Mouse (Mus musculus) hindbrain, embryonic 12.5 days (tissue): Measurements from ENCODE around the gene Neil3. TPM values are rescaled to one million over a fixed set of nuclear protein-coding genes. Genes with fewer than 3 reads are reported as not detected.
"Not testable (repeated sequence)": the region's sequence is repeated elsewhere in the genome, so short reads cannot be mapped to it uniquely, and the experiment has no call there.

Experiments used
- ATAC-seq: fragments of 200-750 bp; cut with Nextera tagmentation; 2 replicates; pipeline ENCODE4 v1.8.0; 2017; ENCODE audit warnings: moderate TSS enrichment; ENCODE audit not compliant: low FRiP score
- H3K27ac ChIP-seq: fragments of 300-500 bp; sonication (generic); 2 replicates; pipeline ENCODE4 v1.5.1; 2016; ENCODE audit warnings: mild to moderate bottlenecking
- H3K27me3 ChIP-seq: fragments of 300-500 bp; sonication (generic); 2 replicates; pipeline ENCODE4 v1.6.1; 2016; ENCODE audit warnings: mild to moderate bottlenecking
- H3K36me3 ChIP-seq: fragments of 300-500 bp; sonication (generic); 2 replicates; pipeline ENCODE4 v1.6.1; 2016; ENCODE audit warnings: mild to moderate bottlenecking
- H3K4me1 ChIP-seq: fragments of 300-500 bp; sonication (generic); 2 replicates; pipeline ENCODE4 v1.6.1; 2016
- H3K4me2 ChIP-seq: fragments of 300-500 bp; sonication (generic); replicated peaks from 2 replicates; pipeline ENCODE4 v1.6.1; 2016; ENCODE audit warnings: mild to moderate bottlenecking
- H3K4me3 ChIP-seq: fragments of 300-500 bp; sonication (generic); 2 replicates; pipeline ENCODE4 v1.5.1; 2016; ENCODE audit warnings: mild to moderate bottlenecking
- H3K9ac ChIP-seq: fragments of 300-500 bp; sonication (generic); 2 replicates; pipeline ENCODE4 v1.6.1; 2016; ENCODE audit warnings: mild to moderate bottlenecking, moderate library complexity
- H3K9me3 ChIP-seq: fragments of 300-500 bp; sonication (generic); replicated peaks from 2 replicates; pipeline ENCODE4 v1.6.1; 2016; ENCODE audit warnings: mild to moderate bottlenecking
- WGBS: fragments of 180-500 bp; shearing (Covaris S2); methylation state at CpG from one replicate; pipeline ENCODE4 v1.1.7; 2016; 5-methylcytosine and 5-hydroxymethylcytosine counted together
- polyA plus RNA-seq: library from polyadenylated mRNA; unstranded; fragments of >200 nt; fragmentation: Nextera tagmentation; extraction: Ambion mirVana; gene quantifications from 2 replicates; pipeline ENCODE4 v1.2.1, GENCODE M21; 2016

The Neil3 gene
- polyA plus RNA-seq, 1 experiment from 2014 or later, result 20.3 TPM

GRCm38 (mm10) chr8:53604906-53605305 is 34.0 kb downstream of the Neil3 start:
- Histone ChIP-seq H3K9ac (no peak overlapping the region), H3K4me3 (no peak overlapping the region), H3K36me3 (no peaks in the 10 kb centered on the region), H3K27me3 (no peaks in the 10 kb centered on the region), H3K9me3 (no peaks in the 10 kb centered on the region), H3K4me2 (no peak overlapping the region), H3K4me1 (peaks cover 5% of the 10 kb centered on the region; the same call in 1 of the 2 replicates), H3K27ac (no peak overlapping the region)
- 95% methylated on average over 5 of the region's 5 CpGs for WGBS
- ATAC-seq, result no peak

GRCm38 (mm10) chr8:53603672-53604071 is 35.2 kb downstream of the Neil3 start:
- H3K4me1 ChIP-seq, result peaks cover 5% of the 10 kb centered on the region; the same call in 1 of the 2 replicates
- H3K4me3 ChIP-seq, result no peak overlapping the region
- no peak overlapping the region for H3K4me2 ChIP-seq
- H3K9ac ChIP-seq, result no peak overlapping the region
- no peaks in the 10 kb centered on the region for H3K36me3 ChIP-seq
- H3K27me3 ChIP-seq, result no peaks in the 10 kb centered on the region
- 92% methylated on average over 4 of the region's 4 CpGs for WGBS
- H3K9me3 ChIP-seq, result no peaks in the 10 kb centered on the region
- no peak overlapping the region for H3K27ac ChIP-seq
- ATAC-seq, result no peak

- Histone ChIP-seq H3K9me3 (no peaks in the 10 kb centered on the region), H3K4me3 (no peak overlapping the region), H3K9ac (no peak overlapping the region), H3K4me1 (peaks cover 5% of the 10 kb centered on the region; the same call in 1 of the 2 replicates), H3K27ac (no peak overlapping the region), H3K27me3 (no peaks in the 10 kb centered on the region), H3K36me3 (no peaks in the 10 kb centered on the region), H3K4me2 (no peak overlapping the region)
- ATAC-seq, result peak; percentile 71; the same call in 1 of the 2 replicates
- WGBS, result 65% methylated on average over 3 of the region's 3 CpGs
Observed at GRCm38 (mm10) chr8:53600826-53601225, 38.0 kb downstream of the Neil3 start.

GRCm38 (mm10) chr8:53600025-53600811 is 38.6 kb downstream of the Neil3 start:
- Histone ChIP-seq H3K27ac (peak overlapping the region; percentile 55; the same call in 1 of the 2 replicates), H3K4me1 (peaks cover 5% of the 10 kb centered on the region; the same call in 1 of the 2 replicates), H3K9ac (no peak overlapping the region), H3K4me2 (no peak overlapping the region), H3K27me3 (no peaks in the 10 kb centered on the region), H3K36me3 (0 out of 2 replicates have a peak, but pooled peaks cover 3% of the 10 kb centered on the region), H3K4me3 (no peak overlapping the region), H3K9me3 (no peaks in the 10 kb centered on the region)
- 66% methylated on average over 11 of the region's 11 CpGs for WGBS
- ATAC-seq, result peak; percentile 90

GRCm38 (mm10) chr8:53598101-53598500 is 40.8 kb downstream of the Neil3 start:
- 96% methylated on average over 1 of the region's 1 CpGs for WGBS
- Histone ChIP-seq H3K4me2 (no peak overlapping the region), H3K36me3 (0 out of 2 replicates have a peak, but pooled peaks cover 3% of the 10 kb centered on the region), H3K27me3 (no peaks in the 10 kb centered on the region), H3K9me3 (no peaks in the 10 kb centered on the region), H3K27ac (no peak overlapping the region), H3K9ac (no peak overlapping the region), H3K4me1 (peaks cover 5% of the 10 kb centered on the region; the same call in 1 of the 2 replicates), H3K4me3 (no peak overlapping the region)
- ATAC-seq, result no peak

GRCm38 (mm10) chr8:53591777-53592176 is 47.1 kb downstream of the Neil3 start:
- Histone ChIP-seq H3K4me2 (no peak overlapping the region), H3K36me3 (0 out of 2 replicates have a peak, but pooled peaks cover 3% of the 10 kb centered on the region), H3K27ac (no peak overlapping the region), H3K4me1 (no peaks in the 10 kb centered on the region), H3K27me3 (no peaks in the 10 kb centered on the region), H3K9ac (no peak overlapping the region), H3K4me3 (no peak overlapping the region), H3K9me3 (no peaks in the 10 kb centered on the region)
- no peak for ATAC-seq
- 93% methylated on average over 2 of the region's 2 CpGs for WGBS

- Histone ChIP-seq H3K4me3 (no peak overlapping the region), H3K9ac (no peak overlapping the region), H3K9me3 (no peaks in the 10 kb centered on the region), H3K27ac (no peak overlapping the region), H3K36me3 (no peaks in the 10 kb centered on the region), H3K4me1 (no peaks in the 10 kb centered on the region), H3K27me3 (no peaks in the 10 kb centered on the region), H3K4me2 (no peak overlapping the region)
- no peak for ATAC-seq
- WGBS, result 87% methylated on average over 2 of the region's 2 CpGs
Observed at GRCm38 (mm10) chr8:53573600-53573999, 65.3 kb downstream of the Neil3 start.

- Histone ChIP-seq H3K9me3 (no peaks in the 10 kb centered on the region), H3K9ac (no peak overlapping the region), H3K27me3 (no peaks in the 10 kb centered on the region), H3K4me1 (no peaks in the 10 kb centered on the region), H3K36me3 (no peaks in the 10 kb centered on the region), H3K27ac (no peak overlapping the region), H3K4me2 (no peak overlapping the region), H3K4me3 (no peak overlapping the region)
- no peak for ATAC-seq
- 89% methylated on average over 6 of the region's 6 CpGs for WGBS
Observed at GRCm38 (mm10) chr8:53566223-53566622, 72.6 kb downstream of the Neil3 start.

- Histone ChIP-seq H3K9ac (no peak overlapping the region), H3K36me3 (no peaks in the 10 kb centered on the region), H3K4me3 (no peak overlapping the region), H3K27me3 (no peaks in the 10 kb centered on the region), H3K4me1 (no peaks in the 10 kb centered on the region), H3K4me2 (no peak overlapping the region), H3K9me3 (no peaks in the 10 kb centered on the region), H3K27ac (no peak overlapping the region)
- ATAC-seq, result no peak
- 64% methylated on average over 10 of the region's 10 CpGs for WGBS
Observed at GRCm38 (mm10) chr8:53562441-53563040, 76.3 kb downstream of the Neil3 start.

GRCm38 (mm10) chr8:53539585-53539984 is 99.3 kb downstream of the Neil3 start:
- Histone ChIP-seq H3K36me3 (no peaks in the 10 kb centered on the region), H3K27ac (no peak overlapping the region), H3K4me3 (no peak overlapping the region), H3K9ac (no peak overlapping the region), H3K9me3 (no peaks in the 10 kb centered on the region), H3K4me1 (no peaks in the 10 kb centered on the region), H3K27me3 (no peaks in the 10 kb centered on the region), H3K4me2 (no peak overlapping the region)
- no peak for ATAC-seq
- WGBS, result 72% methylated on average over 2 of the region's 2 CpGs

- not testable (repeated sequence) for H3K27me3 ChIP-seq, H3K9ac ChIP-seq, H3K36me3 ChIP-seq, H3K4me2 ChIP-seq, H3K27ac ChIP-seq, H3K4me1 ChIP-seq, H3K4me3 ChIP-seq, H3K9me3 ChIP-seq, ATAC-seq
- 60% methylated on average over 3 of the region's 3 CpGs for whole genome bisulfite sequencing
Observed at GRCm38 (mm10) chr8:53538049-53538448, 100.8 kb downstream of the Neil3 start.
